Mouse (Mus musculus): Measurements from ENCODE around the gene Zfp617.
"Not testable (repeated sequence)": the region's sequence is repeated elsewhere in the genome, so short reads cannot be mapped to it uniquely, and the experiment has no call there.

Gene Zfp617

DNA sequence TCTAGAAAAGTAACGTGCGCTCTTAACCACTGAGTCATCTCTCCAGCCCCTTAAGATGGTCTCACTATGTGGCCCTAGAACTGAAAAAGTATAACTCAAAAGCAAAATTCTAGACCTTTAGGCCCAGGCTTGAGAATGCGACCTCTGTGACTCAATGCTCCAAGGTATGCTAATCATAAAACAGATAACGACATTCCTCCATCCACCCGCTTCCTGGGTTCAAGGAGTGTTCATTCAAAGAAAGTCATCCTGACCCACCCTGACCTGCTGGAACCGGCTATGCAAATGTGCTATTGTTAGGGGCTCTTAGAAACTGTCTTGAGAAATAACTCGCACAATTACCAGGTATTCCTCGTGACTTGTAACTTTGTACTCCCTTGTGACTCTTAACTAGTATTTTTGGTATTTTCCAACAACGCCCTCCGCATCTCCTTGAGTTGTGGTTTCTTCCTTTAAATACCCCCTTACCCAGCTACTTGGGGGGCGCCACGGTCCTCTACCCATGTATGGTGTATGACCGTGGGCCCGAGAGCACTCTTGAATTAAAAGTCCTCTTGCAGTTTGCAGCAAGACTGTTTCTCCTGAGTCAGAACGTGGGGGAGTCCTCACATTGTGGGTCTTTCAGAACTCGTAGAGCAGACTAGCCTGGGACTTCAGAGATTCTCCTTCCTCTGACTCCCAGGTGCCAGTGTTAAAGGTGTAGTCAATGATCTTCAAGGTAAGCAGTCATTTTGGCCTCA lies 44.7 kb downstream of the Zfp617 start:
- DNase-seq = not testable (repeated sequence)

DNA sequence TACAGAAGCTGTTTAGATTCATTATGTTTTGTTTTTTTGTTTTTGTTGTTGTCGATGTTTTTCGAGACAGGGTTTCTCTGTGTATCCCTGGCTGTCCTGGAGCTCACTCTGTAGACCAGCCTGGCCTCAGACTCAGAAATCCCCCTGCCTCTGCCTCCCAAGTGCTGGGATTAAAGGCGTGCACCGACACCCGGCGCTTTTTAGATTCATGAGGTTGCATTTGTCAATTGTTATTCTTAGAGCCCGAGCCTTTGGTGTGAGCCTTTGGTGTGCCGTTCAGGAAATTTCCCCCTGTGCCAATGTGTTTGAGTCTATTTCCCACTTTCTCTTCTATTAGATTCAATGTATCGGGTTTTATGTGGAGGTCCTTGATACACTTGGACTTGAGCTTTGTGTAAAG lies 46.2 kb downstream of the Zfp617 start:
- DNase-seq = no peak

DNA sequence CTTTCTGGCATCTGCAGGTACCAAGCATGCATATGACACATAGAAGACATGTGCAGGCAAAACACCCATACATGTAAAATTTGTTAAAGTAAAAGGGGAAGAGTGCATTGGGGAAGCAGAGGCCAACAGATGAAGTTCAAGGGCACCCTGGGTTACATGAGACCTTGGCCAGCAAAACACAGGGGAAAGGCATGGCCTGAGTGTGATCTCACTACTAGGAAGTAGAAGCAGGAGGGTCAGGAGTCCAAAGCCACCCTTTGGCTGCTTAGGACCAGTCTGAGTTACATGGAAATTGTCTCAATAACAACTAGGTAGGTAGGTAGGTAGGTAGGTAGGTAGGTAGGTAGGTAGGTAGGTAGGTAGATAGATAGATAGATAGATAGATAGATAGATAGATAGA lies 52.0 kb downstream of the Zfp617 start:
- DNase-seq = no peak

DNA sequence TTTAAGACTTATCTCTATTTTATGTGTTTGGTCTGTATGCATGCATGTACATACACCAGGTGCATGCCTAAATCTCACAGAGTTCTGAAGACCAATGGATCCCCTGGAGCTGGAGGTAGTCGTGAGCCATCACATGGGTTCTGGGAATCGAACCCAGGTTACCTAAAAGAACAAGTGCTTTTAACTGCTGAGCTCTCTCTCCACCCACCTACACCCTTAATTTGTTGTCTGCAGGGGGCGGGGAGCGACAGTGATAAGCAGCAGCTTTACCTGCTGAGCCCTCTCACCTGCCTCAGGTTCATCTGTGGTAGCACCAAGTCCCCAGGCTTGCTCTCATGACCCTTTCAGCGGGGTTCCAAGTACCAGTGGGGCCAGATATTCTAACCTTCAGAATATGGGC lies 53.4 kb downstream of the Zfp617 start:
- no peak for DNase-seq

DNA sequence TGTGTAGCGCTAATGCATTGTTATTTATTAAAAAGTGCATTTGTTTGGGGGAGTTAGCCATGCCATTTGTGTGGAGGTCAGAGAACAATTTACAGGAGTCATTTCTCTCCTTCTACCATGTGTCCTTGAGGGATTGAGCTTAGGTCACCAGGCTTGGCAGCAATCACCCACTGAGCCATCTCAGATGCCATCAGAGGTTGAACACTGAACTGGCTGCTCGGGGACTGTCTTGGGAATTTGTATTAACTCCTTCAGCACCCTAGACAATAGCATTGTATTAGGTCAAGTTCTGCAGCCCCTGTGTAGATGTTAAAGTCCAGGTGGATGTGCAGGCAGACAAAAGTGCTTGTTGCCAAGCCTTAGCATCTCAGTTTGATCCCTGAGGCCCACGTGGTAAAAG lies 55.6 kb downstream of the Zfp617 start:
- DNase-seq = no peak

DNA sequence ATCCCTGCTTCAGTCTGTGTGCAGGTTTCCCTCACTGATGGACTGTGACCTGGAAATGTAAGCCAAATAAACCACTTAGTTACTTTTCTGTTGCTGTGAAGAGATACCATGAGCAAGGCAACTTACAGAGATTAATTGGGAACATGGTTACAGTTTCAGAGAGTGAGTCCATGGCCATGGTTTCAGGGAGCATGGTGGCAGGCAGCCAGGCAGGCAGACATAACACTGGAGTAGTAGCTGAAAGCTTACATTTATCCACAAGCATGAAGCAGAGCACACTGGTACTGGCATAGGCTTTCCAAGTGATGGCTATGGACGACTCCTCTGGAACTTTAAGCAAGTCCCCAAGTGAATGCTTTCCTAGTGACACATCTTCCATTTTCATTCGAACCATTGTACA lies 56.7 kb downstream of the Zfp617 start:
- no peak for DNase-seq

DNA sequence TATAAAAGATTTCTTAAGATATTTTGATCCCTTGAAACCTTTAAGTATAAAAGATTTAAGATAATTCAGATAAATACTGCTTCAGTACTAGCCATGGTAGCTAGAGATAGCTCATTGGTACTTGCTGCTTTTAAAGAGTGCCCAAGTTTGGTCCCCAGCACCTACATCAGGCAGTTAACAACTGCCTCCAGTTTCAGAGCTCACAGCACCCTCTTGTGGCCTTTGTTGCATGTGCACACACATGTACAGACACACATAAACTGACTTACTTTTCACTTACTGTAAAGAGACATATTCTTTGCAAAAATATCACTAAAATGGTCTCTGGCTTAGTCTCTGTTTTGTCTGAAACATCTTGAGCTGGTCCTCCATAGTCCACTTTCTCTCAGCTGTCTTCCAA lies 58.0 kb downstream of the Zfp617 start:
- no peak for DNase-seq

DNA sequence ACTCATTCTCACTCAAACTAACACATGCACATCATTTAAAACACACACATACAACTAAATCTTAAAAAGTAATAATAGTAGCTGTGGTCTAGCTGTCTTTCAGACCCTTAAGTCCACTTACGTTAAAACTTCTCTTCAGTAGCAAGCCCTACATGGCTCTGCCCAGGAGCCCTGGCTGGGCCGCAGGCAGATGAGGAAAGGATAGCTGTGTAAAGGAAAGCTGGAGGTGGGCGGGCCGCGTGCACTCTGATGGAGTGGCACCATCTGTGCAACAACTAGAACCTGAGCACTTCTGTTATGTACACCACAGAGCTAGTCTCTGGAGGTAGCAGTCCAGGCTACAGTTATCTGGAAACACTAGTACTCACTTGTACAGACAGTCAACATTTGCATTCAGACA lies 58.8 kb downstream of the Zfp617 start:
- DNase-seq = no peak

DNA sequence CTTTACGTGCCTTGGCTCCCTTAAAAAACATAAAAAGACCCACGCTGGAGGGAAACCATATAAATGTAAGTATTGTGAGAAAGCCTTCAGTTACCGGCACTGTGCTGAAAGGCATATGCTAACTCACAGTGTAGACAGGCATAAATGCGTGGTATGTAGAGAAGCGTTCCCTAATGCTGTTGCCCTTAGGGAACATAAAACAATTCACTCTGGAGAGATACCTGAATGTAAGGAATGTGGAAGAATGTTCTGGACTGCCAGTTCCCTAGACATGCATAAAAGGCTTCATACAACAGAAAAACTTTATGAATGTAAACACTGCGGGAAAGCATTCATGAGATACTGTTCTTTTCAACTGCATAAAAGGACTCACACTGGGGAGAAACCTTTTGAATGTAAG lies 59.7 kb downstream of the Zfp617 start:
- DNase-seq = no peak

DNA sequence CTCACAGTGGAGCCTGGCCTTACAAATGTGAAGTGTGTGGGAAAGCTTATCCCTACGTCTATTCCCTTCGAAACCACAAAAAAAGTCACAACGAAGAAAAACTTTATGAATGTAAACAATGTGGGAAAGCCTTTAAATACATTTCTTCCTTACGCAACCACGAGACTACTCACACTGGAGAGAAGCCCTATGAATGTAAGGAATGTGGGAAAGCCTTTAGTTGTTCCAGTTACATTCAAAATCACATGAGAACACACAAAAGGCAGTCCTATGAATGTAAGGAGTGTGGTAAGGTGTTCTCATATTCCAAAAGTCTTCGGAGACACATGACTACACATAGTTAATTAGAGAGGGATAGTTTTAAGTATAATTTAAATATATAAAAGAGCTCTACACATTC lies 60.2 kb downstream of the Zfp617 start:
- DNase-seq = no peak

DNA sequence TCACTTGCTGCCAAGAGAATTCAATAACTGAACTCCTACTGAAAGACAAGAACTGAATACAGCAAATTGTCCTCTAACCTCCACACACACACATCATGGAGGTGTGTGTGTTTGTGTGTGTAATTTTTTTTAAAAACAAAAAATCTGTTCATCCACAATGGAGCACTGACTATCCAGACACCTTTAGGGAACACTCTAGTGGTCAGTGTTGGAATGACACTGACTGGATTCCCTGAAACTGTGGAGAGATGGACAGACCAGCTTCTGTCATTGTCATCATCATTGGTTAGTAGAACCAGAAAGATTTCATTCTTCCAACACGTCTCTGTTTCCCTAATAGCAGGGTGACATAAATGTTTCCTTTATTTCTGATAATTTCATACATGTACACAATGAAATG lies 63.5 kb downstream of the Zfp617 start:
- DNase-seq = no peak

DNA sequence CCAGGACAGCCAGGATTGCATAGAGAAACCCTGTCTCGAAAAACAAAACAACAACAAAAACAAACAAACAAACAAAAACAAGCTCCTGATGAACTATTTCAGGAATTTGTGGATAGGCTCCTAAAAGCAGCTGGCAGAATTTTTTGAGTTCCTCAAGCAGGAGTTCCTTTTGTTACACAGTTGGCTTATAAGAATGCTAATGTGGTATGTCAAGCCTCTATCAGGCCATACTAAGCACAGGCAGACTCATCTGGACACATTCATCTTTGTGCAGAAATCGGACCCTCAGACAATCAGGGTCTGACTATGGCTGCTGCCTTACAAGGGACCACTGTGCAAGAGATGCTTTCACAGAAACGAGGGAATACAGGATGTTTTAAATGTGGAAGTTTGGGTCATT lies 65.8 kb downstream of the Zfp617 start:
- DNase-seq = no peak

DNA sequence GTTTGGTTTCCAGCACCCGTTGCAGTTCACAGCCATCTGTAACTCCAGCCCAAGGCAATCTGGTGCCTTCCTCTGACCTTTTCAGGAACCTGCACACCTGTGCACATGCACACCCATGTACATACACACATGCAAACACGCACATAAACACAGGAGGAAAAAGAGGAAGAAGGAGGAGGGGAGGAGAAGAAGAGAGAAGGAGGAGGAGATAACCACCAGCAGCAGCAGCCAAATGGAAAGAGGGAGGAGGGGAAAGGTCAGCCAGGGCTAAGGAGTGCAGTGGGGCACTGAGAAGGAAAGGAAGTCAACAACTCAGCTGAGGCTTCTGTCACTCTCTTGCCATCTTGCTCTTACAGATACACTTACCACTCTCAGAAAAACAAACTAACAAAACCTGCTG lies 72.6 kb downstream of the Zfp617 start:
- no peak for DNase-seq

DNA sequence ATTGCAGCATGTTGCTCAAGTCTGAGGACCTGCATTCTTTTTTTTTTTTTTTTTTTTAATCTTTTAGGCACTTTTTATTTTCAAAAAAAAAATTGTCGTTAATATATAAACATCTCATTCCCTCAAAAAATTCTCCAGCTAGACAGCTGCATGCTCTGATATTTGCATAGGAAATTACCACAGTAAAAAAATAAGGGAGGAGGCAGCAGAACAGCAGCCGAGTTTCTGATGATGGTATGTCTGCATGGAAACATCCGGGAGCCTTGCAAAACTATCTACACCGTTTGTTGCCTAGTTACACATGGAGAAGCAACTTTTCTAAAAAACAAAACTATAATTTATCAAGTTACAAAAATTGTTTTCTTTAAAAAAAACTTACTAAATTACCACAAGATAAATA lies 73.0 kb downstream of the Zfp617 start:
- no peak for DNase-seq
